Mouse (Mus musculus) myocyte (in vitro differentiated cells): ENCODE measurements around the gene Cyth3. TPM values are rescaled to one million over a fixed set of nuclear protein-coding genes. Genes with fewer than 3 reads are reported as not detected.

Experiments used
- H3K27me3 ChIP-seq: one replicate; pipeline ENCODE4 v1.6.1; 2011; ENCODE audit not compliant: control insufficient read depth, insufficient read depth, insufficient read length
- H3K36me3 ChIP-seq: one replicate; pipeline ENCODE4 v1.6.1; 2011; ENCODE audit not compliant: control insufficient read depth, insufficient read depth
- H3K4me2 ChIP-seq: one replicate; pipeline ENCODE4 v1.6.1; 2011; ENCODE audit warnings: low read depth, control low read depth
- H3K4me3 ChIP-seq: one replicate; pipeline ENCODE4 v1.5.1; 2011; ENCODE audit warnings: mild to moderate bottlenecking, control low read depth, moderate library complexity
- H3K79me2 ChIP-seq: one replicate; pipeline ENCODE4 v1.6.1; 2011; ENCODE audit not compliant: control insufficient read depth, insufficient read depth
- H3ac ChIP-seq: one replicate; pipeline ENCODE4 v1.6.1; 2011; ENCODE audit not compliant: control insufficient read depth, insufficient read length
- CEBPB ChIP-seq: IDR thresholded peaks from 2 replicates; pipeline ENCODE4 v1.6.1; 2011; ENCODE audit warnings: mild to moderate bottlenecking, moderate library complexity; ENCODE audit not compliant: poor library complexity, insufficient read depth, severe bottlenecking
- E2F4 ChIP-seq: IDR thresholded peaks from one replicate; pipeline ENCODE4 v1.6.1; 2011; ENCODE audit warnings: mild to moderate bottlenecking, control low read depth, moderate library complexity; ENCODE audit not compliant: insufficient read depth
- MAX ChIP-seq: IDR thresholded peaks from one replicate; pipeline ENCODE4 v1.6.1; 2011; ENCODE audit warnings: low read depth, mild to moderate bottlenecking, control low read depth
- MYOD1 ChIP-seq, 3 experiments: IDR thresholded peaks; one replicate each; pipeline ENCODE4 v1.6.1; 2011; ENCODE audit warnings: control low read depth in 2 of 3, low read depth in 2 of 3, mild to moderate bottlenecking in 2 of 3, moderate library complexity in 1 of 3; ENCODE audit not compliant: insufficient read length in 2 of 3, control insufficient read depth in 1 of 3
- MYOG ChIP-seq, 3 experiments: IDR thresholded peaks; one replicate each; pipeline ENCODE4 v1.6.1; 2011; ENCODE audit warnings: control low read depth in 2 of 3, low read depth in 2 of 3, mild to moderate bottlenecking in 2 of 3; ENCODE audit not compliant: insufficient read length in 2 of 3, control insufficient read depth in 1 of 3, insufficient read depth in 1 of 3
- POLR2A ChIP-seq: IDR thresholded peaks from one replicate; pipeline ENCODE4 v1.6.1; 2011; ENCODE audit warnings: low read depth, mild to moderate bottlenecking, control low read depth, moderate library complexity; ENCODE audit not compliant: insufficient read length
- POLR2AphosphoS2 ChIP-seq: IDR thresholded peaks from one replicate; pipeline ENCODE4 v1.6.1; 2011; ENCODE audit warnings: low read depth, control low read depth; ENCODE audit not compliant: insufficient read length
- REST ChIP-seq: IDR thresholded peaks from one replicate; pipeline ENCODE4 v1.6.1; 2011; ENCODE audit warnings: mild to moderate bottlenecking, control low read depth, moderate library complexity; ENCODE audit not compliant: insufficient read depth, insufficient read length
- SRF ChIP-seq: IDR thresholded peaks from one replicate; pipeline ENCODE4 v1.6.1; 2011; ENCODE audit warnings: low read depth; ENCODE audit not compliant: control insufficient read depth, insufficient read length
- TCF12 ChIP-seq: IDR thresholded peaks from one replicate; pipeline ENCODE4 v1.6.1; 2011; ENCODE audit warnings: mild to moderate bottlenecking, control low read depth; ENCODE audit not compliant: poor library complexity, insufficient read depth, severe bottlenecking
- TCF3 ChIP-seq: IDR thresholded peaks from one replicate; pipeline ENCODE4 v1.6.1; 2011; ENCODE audit warnings: low read depth, control low read depth; ENCODE audit not compliant: insufficient read length
- USF1 ChIP-seq: IDR thresholded peaks from one replicate; pipeline ENCODE4 v1.6.1; 2011; ENCODE audit warnings: low read depth, mild to moderate bottlenecking, control low read depth, moderate library complexity
- polyA plus RNA-seq: library from polyadenylated mRNA; unstranded; fragments of >200 nt; fragmentation: generic; extraction: Trizol; gene quantifications from one replicate; pipeline ENCODE4 v1.2.1, GENCODE M21; 2012; ENCODE audit warnings: missing spikeins

The Cyth3 gene
- polyA plus RNA-seq, 1 experiment, result 18.5 TPM

GRCm38 (mm10) chr5:143755529-143756141, 133.4 kb downstream of the Cyth3 start:
- no peak overlapping the region for H3K4me2 ChIP-seq
- peaks cover 12% of the 10 kb centered on the region for H3K27me3 ChIP-seq
- no peak overlapping the region for H3K4me3 ChIP-seq
- H3K36me3 ChIP-seq, result no peaks in the 10 kb centered on the region
- H3K79me2 ChIP-seq, result no peaks in the 10 kb centered on the region
- TF ChIP-seq POLR2AphosphoS2 (no peak), TCF12 (no peak), E2F4 (no peak), USF1 (no peak), SRF (no peak)
- H3ac ChIP-seq, result no peak overlapping the region

DNA sequence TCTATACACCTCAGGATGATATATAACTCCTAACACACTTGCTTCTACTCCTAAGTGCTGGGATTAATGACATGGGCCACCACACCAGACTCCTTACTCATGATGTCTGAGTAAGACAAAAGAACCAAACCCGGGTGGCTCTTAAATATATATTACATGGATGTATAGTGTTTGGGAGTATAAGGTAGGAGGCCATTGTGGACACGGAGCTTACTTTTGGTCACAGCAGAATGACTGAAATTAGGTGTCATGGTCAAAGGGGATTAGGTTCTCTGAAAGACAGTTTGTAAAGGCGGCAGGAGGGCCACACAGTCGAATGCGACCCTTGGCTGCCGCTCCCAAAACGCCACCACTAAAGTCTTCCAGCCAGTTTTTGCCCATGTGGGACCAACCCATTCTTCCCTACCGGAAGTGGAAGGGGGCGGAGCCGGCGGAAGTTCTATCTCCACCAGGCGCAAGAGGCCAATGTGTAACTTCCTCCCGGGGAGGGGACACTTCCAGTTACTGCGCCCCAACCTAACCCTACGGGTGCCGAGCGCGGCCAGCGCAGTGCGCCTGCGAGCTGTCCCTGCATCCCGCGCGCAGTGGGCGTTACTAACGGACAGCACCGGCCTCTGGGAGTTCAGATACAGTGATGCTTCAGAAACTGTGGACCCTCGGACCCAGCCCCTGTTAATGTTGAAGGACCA, 135.7 kb downstream of the Cyth3 start:
- Histone ChIP-seq H3K79me2 (no peaks in the 10 kb centered on the region), H3K4me2 (peak overlapping the region; percentile 72), H3K4me3 (peak overlapping the region; percentile 31), H3K27me3 (no peaks in the 10 kb centered on the region), H3K36me3 (no peaks in the 10 kb centered on the region), H3ac (no peak overlapping the region)
- no peak for TF ChIP-seq CEBPB
- TF ChIP-seq POLR2AphosphoS2, result peak; percentile 25
- TF ChIP-seq TCF3, result no peak
- no peak for TF ChIP-seq TCF12
- TF ChIP-seq E2F4, result no peak
- no peak for TF ChIP-seq MAX
- TF ChIP-seq USF1, result no peak
- TF ChIP-seq MYOG (IDR thresholded peaks at IDR 0.05; ENCODE audit: control insufficient read depth in 1 of 3, insufficient read depth in 1 of 3, insufficient read length in 2 of 3, low read depth in 2 of 3), result no peak
- TF ChIP-seq REST, result no peak
- no peak for TF ChIP-seq MYOD1 (IDR thresholded peaks at IDR 0.05; ENCODE audit: control insufficient read depth in 1 of 3, insufficient read length in 2 of 3, low read depth in 2 of 3)
- peak; percentile 62 for TF ChIP-seq POLR2A
- TF ChIP-seq SRF, result no peak

GRCm38 (mm10) chr5:143759554-143759953, 137.3 kb downstream of the Cyth3 start:
- Histone ChIP-seq H3K4me3 (peak overlapping the region; percentile 31), H3K36me3 (no peaks in the 10 kb centered on the region), H3K27me3 (no peaks in the 10 kb centered on the region), H3K4me2 (peak overlapping the region; percentile 72), H3ac (no peak overlapping the region), H3K79me2 (no peaks in the 10 kb centered on the region)
- no peak for TF ChIP-seq POLR2A
- no peak for TF ChIP-seq E2F4
- TF ChIP-seq MAX, result no peak
- TF ChIP-seq MYOG (IDR thresholded peaks at IDR 0.05; ENCODE audit: control insufficient read depth in 1 of 3, insufficient read depth in 1 of 3, insufficient read length in 2 of 3, low read depth in 2 of 3), result no peak
- no peak for TF ChIP-seq POLR2AphosphoS2
- no peak for TF ChIP-seq TCF12
- TF ChIP-seq CEBPB, result no peak
- no peak for TF ChIP-seq SRF
- TF ChIP-seq USF1, result no peak
- no peak for TF ChIP-seq MYOD1 (IDR thresholded peaks at IDR 0.05; ENCODE audit: control insufficient read depth in 1 of 3, insufficient read length in 2 of 3, low read depth in 2 of 3)
- TF ChIP-seq REST, result no peak
- TF ChIP-seq TCF3, result no peak

Other genes starting within 250 kb of the Cyth3 start
- gene Kdelr2, start 218.6 kb upstream of the Cyth3 start, polyA plus RNA-seq, result 88.2 TPM
- gene Daglb, start 157.9 kb upstream of the Cyth3 start, polyA plus RNA-seq, result 3.9 TPM
- 245 TPM for gene Rac1, start 94.4 kb upstream of the Cyth3 start, polyA plus RNA-seq
- gene Usp42, start 109.8 kb downstream of the Cyth3 start, polyA plus RNA-seq, result 4.1 TPM
- gene Eif2ak1, start 195.3 kb downstream of the Cyth3 start, polyA plus RNA-seq, result 17.0 TPM